Mouse (Mus musculus): Measurements from ENCODE around the gene Dtx4. TPM values are rescaled to one million over a fixed set of nuclear protein-coding genes. Genes with fewer than 3 reads are reported as not detected.

The Dtx4 gene
- polyA plus RNA-seq, 1 experiment = not detected

GRCm38 (mm10) chr19:12499485-12499884 is 1.8 kb downstream of the Dtx4 start:
- no peak for TF ChIP-seq GATA1 (IDR thresholded peaks at IDR 0.05; ENCODE audit: low read length)

GRCm38 (mm10) chr19:12498941-12499340 is 2.3 kb downstream of the Dtx4 start:
- no peak for TF ChIP-seq GATA1 (IDR thresholded peaks at IDR 0.05; ENCODE audit: low read length)

- no peak for TF ChIP-seq GATA1 (IDR thresholded peaks at IDR 0.05; ENCODE audit: low read length)
Measured at GRCm38 (mm10) chr19:12498321-12498720, 2.9 kb downstream of the Dtx4 start.

GRCm38 (mm10) chr19:12497909-12498308 is 3.3 kb downstream of the Dtx4 start:
- TF ChIP-seq GATA1 (IDR thresholded peaks at IDR 0.05; ENCODE audit: low read length) = no peak

DNA sequence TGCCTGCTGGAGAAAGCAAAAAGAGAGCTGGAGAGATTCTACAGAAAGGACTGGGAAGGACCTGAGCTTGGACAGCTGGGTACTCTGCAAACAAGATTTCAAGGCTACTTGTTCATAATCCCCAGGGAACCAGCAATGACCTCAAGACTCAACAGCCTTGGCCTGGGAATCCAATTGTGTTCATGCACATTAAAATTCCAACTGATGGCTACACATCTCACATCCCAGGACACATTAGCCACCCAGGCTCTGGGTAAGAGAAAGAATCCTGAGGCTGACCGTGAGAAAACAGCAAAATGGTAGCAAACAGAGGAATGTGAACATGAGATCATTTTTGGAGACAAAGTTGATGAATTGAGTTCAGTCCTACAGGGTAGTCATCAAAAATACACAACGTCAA is 5.0 kb downstream of the Dtx4 start:
- no peak for TF ChIP-seq GATA1 (IDR thresholded peaks at IDR 0.05; ENCODE audit: low read length)

DNA sequence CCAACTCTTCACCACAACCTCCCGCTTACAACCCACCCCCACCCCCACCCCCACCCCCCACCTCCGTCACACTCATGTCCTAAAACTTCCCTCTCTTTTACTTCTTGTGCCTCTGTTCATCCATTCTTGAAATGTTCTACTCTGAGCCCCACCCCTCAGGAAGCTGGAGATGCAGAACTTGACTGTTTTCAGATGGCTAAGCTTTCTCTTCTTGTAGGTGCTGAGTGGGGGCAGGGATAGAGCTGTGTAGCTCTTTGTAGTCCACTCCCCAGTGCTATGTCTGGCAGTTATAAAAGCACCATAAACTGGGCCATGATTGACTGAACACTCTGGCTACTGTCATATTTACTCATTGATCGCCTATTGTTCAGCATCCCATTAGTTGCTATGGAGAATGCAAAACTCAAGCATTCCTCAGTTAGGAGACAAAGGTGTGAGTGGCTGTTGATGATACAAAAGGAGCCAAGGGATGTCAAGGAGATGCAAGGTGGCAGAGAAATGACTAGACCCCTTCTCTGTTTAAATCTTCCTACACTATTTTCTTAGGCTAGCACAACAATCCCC is 6.2 kb downstream of the Dtx4 start:
- no peak for TF ChIP-seq GATA1 (IDR thresholded peaks at IDR 0.05; ENCODE audit: low read length)

DNA sequence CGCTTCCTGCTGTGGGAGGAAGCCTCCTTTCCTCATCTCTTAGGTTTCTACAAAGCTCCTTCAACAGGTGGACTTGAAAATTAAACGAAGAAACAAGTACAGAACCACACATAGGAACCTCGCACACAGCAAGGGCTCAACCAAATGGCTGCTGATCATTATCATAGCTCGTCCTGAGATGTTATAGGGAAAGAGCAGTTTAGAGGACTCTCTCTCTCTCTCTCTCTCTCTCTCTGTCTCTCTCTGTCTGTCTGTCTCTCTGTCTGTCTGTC is 7.1 kb downstream of the Dtx4 start:
- no peak for TF ChIP-seq GATA1 (IDR thresholded peaks at IDR 0.05; ENCODE audit: low read length)

DNA sequence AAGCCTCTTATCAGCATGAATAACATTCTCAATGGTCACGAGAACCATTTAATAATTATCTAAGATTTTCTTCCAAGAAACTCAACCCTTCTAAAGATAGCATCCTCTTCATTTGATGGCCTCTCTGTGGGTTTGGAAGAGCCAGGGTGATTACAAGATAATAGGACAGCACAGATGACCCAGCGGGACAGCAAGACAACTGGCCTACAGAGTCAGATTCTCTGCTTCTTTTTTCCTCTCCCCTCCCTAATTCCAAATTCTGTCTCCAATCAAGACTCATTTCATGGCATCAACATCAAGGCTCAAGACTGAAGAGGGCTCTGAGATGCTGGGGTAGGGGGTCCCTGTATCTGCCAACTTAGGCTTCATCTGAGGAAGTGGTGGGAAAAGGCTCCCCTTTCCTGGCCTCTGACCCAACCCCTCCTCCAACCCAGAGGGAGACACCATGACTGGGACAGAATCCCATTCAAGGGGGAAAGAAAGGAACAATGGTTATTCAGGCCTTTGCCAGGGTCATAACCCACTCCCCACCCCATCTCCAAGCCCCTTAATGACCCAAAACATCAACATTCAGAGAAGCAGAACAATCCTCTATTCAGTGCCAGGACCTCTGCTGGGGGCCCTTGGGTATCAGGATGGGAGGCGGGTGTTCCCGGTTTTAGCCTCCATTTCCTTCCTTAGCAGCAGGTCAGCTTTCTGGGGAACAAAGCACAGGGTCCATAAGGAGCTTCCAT is 7.6 kb downstream of the Dtx4 start:
- TF ChIP-seq GATA1 (IDR thresholded peaks at IDR 0.05; ENCODE audit: low read length) = no peak

DNA sequence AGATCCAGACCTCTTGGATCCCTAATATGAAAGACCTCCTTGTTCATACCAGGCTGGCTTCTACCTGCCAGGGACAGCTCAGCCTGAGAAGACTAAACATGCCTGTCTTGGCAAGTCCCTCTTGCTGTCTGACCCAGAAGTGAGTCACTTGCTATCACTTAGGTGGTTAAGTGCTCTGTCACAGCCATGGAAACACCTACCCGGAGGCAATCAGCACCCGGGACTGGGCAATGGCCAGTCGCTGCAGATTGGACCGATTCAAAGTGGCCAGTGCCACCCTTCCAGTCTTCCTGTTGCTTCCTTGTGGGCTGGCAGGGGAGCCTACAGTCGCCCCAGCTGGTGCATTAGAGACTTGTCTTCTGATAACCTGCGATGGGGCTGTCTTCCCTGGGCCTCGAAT is 9.6 kb downstream of the Dtx4 start:
- TF ChIP-seq GATA1 (IDR thresholded peaks at IDR 0.05; ENCODE audit: low read length) = no peak

- TF ChIP-seq GATA1 (IDR thresholded peaks at IDR 0.05; ENCODE audit: low read length) = no peak
Measured at GRCm38 (mm10) chr19:12489675-12490570, 11.3 kb downstream of the Dtx4 start.

DNA sequence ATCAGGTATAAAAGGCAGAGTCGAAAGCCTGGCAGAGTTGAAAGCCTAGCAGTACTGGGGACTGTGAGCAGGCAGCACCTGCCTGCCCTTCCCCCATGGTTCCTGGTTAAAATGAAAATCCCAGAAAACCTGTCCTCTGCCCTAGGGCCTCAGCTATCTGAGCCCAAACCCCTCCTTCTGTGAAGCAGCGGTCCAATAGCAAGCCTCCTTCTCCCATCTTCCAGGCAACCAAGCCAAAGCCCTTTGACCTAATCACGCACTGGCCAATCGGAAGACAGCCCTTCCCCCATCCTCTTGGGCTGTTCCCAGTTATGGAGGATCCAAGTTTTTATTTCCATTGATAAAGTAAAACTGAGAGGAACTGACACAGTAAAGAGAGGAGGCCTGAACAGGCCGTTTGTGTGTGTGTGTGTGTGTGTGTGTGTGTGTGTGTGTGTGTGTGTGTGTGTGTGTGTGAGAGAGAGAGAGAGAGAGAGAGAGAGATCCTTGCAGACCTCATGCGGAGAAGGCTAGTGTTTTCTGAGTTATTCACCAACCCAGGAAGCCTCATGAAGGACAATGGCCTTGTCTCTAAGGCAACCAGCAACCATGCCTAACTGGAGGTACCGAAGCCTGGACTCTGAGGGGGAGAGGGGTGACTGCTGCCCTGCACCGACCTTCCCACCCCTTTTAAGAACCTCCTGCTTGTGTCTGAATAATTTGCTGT is 12.1 kb downstream of the Dtx4 start:
- no peak for TF ChIP-seq GATA1 (IDR thresholded peaks at IDR 0.05; ENCODE audit: low read length)

GRCm38 (mm10) chr19:12488205-12488966 is 12.9 kb downstream of the Dtx4 start:
- no peak for TF ChIP-seq GATA1 (IDR thresholded peaks at IDR 0.05; ENCODE audit: low read length)

GRCm38 (mm10) chr19:12487511-12488204 is 13.6 kb downstream of the Dtx4 start:
- no peak for TF ChIP-seq GATA1 (IDR thresholded peaks at IDR 0.05; ENCODE audit: low read length)

DNA sequence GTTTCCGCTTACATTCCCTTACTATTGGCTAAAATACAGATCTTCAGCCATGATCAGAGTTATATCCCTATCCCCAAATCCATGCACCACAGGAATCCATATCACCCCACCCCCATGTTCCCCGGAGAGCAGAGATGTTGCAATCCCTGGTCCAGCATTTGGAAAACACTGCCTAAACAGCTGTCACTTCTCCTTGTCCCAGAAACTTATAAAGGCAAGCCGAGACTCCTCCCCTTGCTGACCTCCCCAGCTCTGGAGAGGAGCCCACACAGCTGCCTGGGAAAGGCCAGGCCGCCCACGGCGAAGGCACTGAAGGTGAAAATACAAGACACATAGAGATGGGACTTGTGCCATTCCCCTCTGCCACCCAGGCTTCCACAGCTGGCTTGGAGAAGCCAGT is 14.4 kb downstream of the Dtx4 start:
- TF ChIP-seq GATA1 (IDR thresholded peaks at IDR 0.05; ENCODE audit: low read length) = no peak

GRCm38 (mm10) chr19:12485631-12486030 is 15.6 kb downstream of the Dtx4 start:
- no peak for TF ChIP-seq GATA1 (IDR thresholded peaks at IDR 0.05; ENCODE audit: low read length)
